Mouse (Mus musculus) forebrain, embryonic 12.5 days (tissue): ENCODE measurements around the gene Nkain4. TPM values are rescaled to one million over a fixed set of nuclear protein-coding genes. Genes with fewer than 3 reads are reported as not detected.
A peak's percentile ranks its signal among the peaks of the same experiment; 100 is the strongest.

Experiments
- ATAC-seq: fragments of 200-750 bp; cut with Nextera tagmentation; 2 replicates; pipeline ENCODE4 v1.8.0; 2017; ENCODE audit warnings: moderate TSS enrichment; ENCODE audit not compliant: low FRiP score
- H3K27ac ChIP-seq: fragments of 300-500 bp; sonication (generic); 2 replicates; pipeline ENCODE4 v1.5.1; 2016; ENCODE audit warnings: mild to moderate bottlenecking
- H3K27me3 ChIP-seq: fragments of 300-500 bp; sonication (generic); 2 replicates; pipeline ENCODE4 v1.6.1; 2016; ENCODE audit warnings: mild to moderate bottlenecking
- H3K36me3 ChIP-seq: fragments of 300-500 bp; sonication (generic); replicated peaks from 2 replicates; pipeline ENCODE4 v1.6.1; 2016; ENCODE audit warnings: mild to moderate bottlenecking
- H3K4me1 ChIP-seq: fragments of 300-500 bp; sonication (generic); 2 replicates; pipeline ENCODE4 v1.6.1; 2016
- H3K4me2 ChIP-seq: fragments of 300-500 bp; sonication (generic); 2 replicates; pipeline ENCODE4 v1.6.1; 2016; ENCODE audit warnings: mild to moderate bottlenecking, moderate library complexity
- H3K4me3 ChIP-seq: fragments of 300-500 bp; sonication (generic); replicated peaks from 2 replicates; pipeline ENCODE4 v1.5.1; 2016; ENCODE audit warnings: mild to moderate bottlenecking
- H3K9ac ChIP-seq: fragments of 300-500 bp; sonication (generic); 2 replicates; pipeline ENCODE4 v1.6.1; 2016; ENCODE audit warnings: mild to moderate bottlenecking
- H3K9me3 ChIP-seq: fragments of 300-500 bp; sonication (generic); 2 replicates; pipeline ENCODE4 v1.6.1; 2016
- WGBS: fragments of 180-500 bp; shearing (Covaris S2); methylation state at CpG from one replicate; pipeline ENCODE4 v1.1.7; 2016; 5-methylcytosine and 5-hydroxymethylcytosine counted together
- polyA plus RNA-seq: library from polyadenylated mRNA; unstranded; fragments of >200 nt; fragmentation: Nextera tagmentation; extraction: Ambion mirVana; gene quantifications from 2 replicates; pipeline ENCODE4 v1.2.1, GENCODE M21; 2016

The Nkain4 gene
- polyA plus RNA-seq, 1 experiment from 2014 or later = 43.5 TPM

GRCm38 (mm10) chr2:180932418-180932817, 22.1 kb downstream of the Nkain4 start:
- ATAC-seq = 0 out of 2 replicates have a peak, but pooled peaks have one; percentile 58
- H3K9ac ChIP-seq = no peak overlapping the region
- peaks cover 10% of the 10 kb centered on the region; the same call in 1 of the 2 replicates for H3K4me1 ChIP-seq
- H3K4me3 ChIP-seq = no peak overlapping the region
- WGBS = 88% methylated on average over 1 of the region's 1 CpGs
- H3K9me3 ChIP-seq = no peaks in the 10 kb centered on the region
- H3K27ac ChIP-seq = no peak overlapping the region
- peaks cover 4% of the 10 kb centered on the region; the same call in 1 of the 2 replicates for H3K36me3 ChIP-seq
- H3K27me3 ChIP-seq = no peaks in the 10 kb centered on the region
- no peak overlapping the region for H3K4me2 ChIP-seq

- H3K4me2 ChIP-seq = no peak within 1 kb of the TSS
- no peak within 1 kb of the TSS for H3K27ac ChIP-seq
- H3K36me3 ChIP-seq = no peaks in the 10 kb centered on the region
- H3K27me3 ChIP-seq = no peaks in the 10 kb centered on the region
- 38% methylated on average over 4 of the region's 4 CpGs for WGBS
- no peaks in the 10 kb centered on the region for H3K9me3 ChIP-seq
- H3K9ac ChIP-seq = no peak within 1 kb of the TSS
- ATAC-seq = no peak
- H3K4me3 ChIP-seq = no peak within 1 kb of the TSS
- peaks cover 10% of the 10 kb centered on the region; the same call in 1 of the 2 replicates for H3K4me1 ChIP-seq
Measured at GRCm38 (mm10) chr2:180928723-180929122, 25.8 kb downstream of the Nkain4 start, which contains the start of gene Birc7. TSS of gene Birc7 (plus strand) at chr2:180929023.

- H3K9me3 ChIP-seq = no peaks in the 10 kb centered on the region
Measured at GRCm38 (mm10) chr2:180925176-180925575, 29.3 kb downstream of the Nkain4 start.

GRCm38 (mm10) chr2:180922739-180923138, 31.8 kb downstream of the Nkain4 start:
- Histone ChIP-seq H3K4me1 (peaks cover 21% of the 10 kb centered on the region), H3K9ac (no peak overlapping the region), H3K27ac (no peak overlapping the region), H3K4me2 (no peak overlapping the region), H3K4me3 (no peak overlapping the region), H3K27me3 (no peaks in the 10 kb centered on the region), H3K36me3 (peaks cover 9% of the 10 kb centered on the region), H3K9me3 (no peaks in the 10 kb centered on the region)
- WGBS = 87% methylated on average over 6 of the region's 6 CpGs
- no peak for ATAC-seq

More at GRCm38 (mm10) chr2:180925176-180925575, 29.3 kb downstream of the Nkain4 start:
- no peaks in the 10 kb centered on the region for H3K27me3 ChIP-seq
- peaks cover 9% of the 10 kb centered on the region; the same call in 1 of the 2 replicates for H3K4me1 ChIP-seq
- no peak overlapping the region for H3K9ac ChIP-seq
- no peak for ATAC-seq
- no peak overlapping the region for H3K27ac ChIP-seq
- WGBS = 5% methylated on average over 4 of the region's 4 CpGs
- no peak overlapping the region for H3K4me3 ChIP-seq
- H3K36me3 ChIP-seq = no peaks in the 10 kb centered on the region
- no peak overlapping the region for H3K4me2 ChIP-seq

GRCm38 (mm10) chr2:180920810-180921400, 33.6 kb downstream of the Nkain4 start, which contains the start of gene Ythdf1:
TSS of gene Ythdf1 (minus strand) at chr2:180920949.
- H3K4me2 ChIP-seq = peak within 1 kb of the TSS; percentile 90
- H3K27me3 ChIP-seq = no peaks in the 10 kb centered on the region
- no peaks in the 10 kb centered on the region for H3K9me3 ChIP-seq
- peaks cover 22% of the 10 kb centered on the region for H3K4me1 ChIP-seq
- peak within 1 kb of the TSS; percentile 82 for H3K4me3 ChIP-seq
- under 1% methylated on average over 44 of the region's 56 CpGs for WGBS
- H3K9ac ChIP-seq = peak within 1 kb of the TSS; percentile 94
- H3K27ac ChIP-seq = peak within 1 kb of the TSS; percentile 63
- H3K36me3 ChIP-seq = peaks cover 26% of the 10 kb centered on the region
- peak; percentile 95 for ATAC-seq

GRCm38 (mm10) chr2:180919913-180920809, 34.3 kb downstream of the Nkain4 start:
- Histone ChIP-seq H3K27ac (peak overlapping the region; percentile 63; the same call in 1 of the 2 replicates), H3K36me3 (peaks cover 33% of the 10 kb centered on the region), H3K9me3 (no peaks in the 10 kb centered on the region), H3K4me1 (peaks cover 22% of the 10 kb centered on the region), H3K4me3 (peak overlapping the region; percentile 82), H3K9ac (peak overlapping the region; percentile 94), H3K4me2 (peak overlapping the region; percentile 90), H3K27me3 (no peaks in the 10 kb centered on the region)
- peak; percentile 77 for ATAC-seq
- 1% methylated on average over 61 of the region's 61 CpGs for WGBS

- Histone ChIP-seq H3K36me3 (peaks cover 73% of the 10 kb centered on the region), H3K9me3 (no peaks in the 10 kb centered on the region)
Measured at GRCm38 (mm10) chr2:180915886-180916433, 38.5 kb downstream of the Nkain4 start.

GRCm38 (mm10) chr2:180910928-180911327, 43.6 kb downstream of the Nkain4 start:
- no peak overlapping the region for H3K4me3 ChIP-seq
- H3K4me1 ChIP-seq = peaks cover 6% of the 10 kb centered on the region
- ATAC-seq = no peak
- no peak overlapping the region for H3K9ac ChIP-seq
- 90% methylated on average over 12 of the region's 12 CpGs for WGBS
- peaks cover 81% of the 10 kb centered on the region for H3K36me3 ChIP-seq
- H3K4me2 ChIP-seq = no peak overlapping the region
- no peak overlapping the region for H3K27ac ChIP-seq
- H3K9me3 ChIP-seq = no peaks in the 10 kb centered on the region
- H3K27me3 ChIP-seq = no peaks in the 10 kb centered on the region

More at GRCm38 (mm10) chr2:180915886-180916433, 38.5 kb downstream of the Nkain4 start:
- H3K27me3 ChIP-seq = no peaks in the 10 kb centered on the region
- H3K9ac ChIP-seq = no peak overlapping the region
- 88% methylated on average over 3 of the region's 3 CpGs for WGBS
- no peak overlapping the region for H3K4me3 ChIP-seq
- peaks cover 17% of the 10 kb centered on the region for H3K4me1 ChIP-seq
- H3K27ac ChIP-seq = no peak overlapping the region
- no peak overlapping the region for H3K4me2 ChIP-seq
- no peak for ATAC-seq

GRCm38 (mm10) chr2:180905556-180906221, 48.8 kb downstream of the Nkain4 start:
- no peak overlapping the region for H3K27ac ChIP-seq
- 0 out of 2 replicates have a peak, but pooled peaks have one; percentile 28 for ATAC-seq
- peaks cover 11% of the 10 kb centered on the region for H3K4me1 ChIP-seq
- no peak overlapping the region for H3K4me3 ChIP-seq
- peaks cover 54% of the 10 kb centered on the region for H3K36me3 ChIP-seq
- no peak overlapping the region for H3K9ac ChIP-seq
- H3K4me2 ChIP-seq = no peak overlapping the region
- WGBS = 81% methylated on average over 5 of the region's 5 CpGs
- H3K27me3 ChIP-seq = no peaks in the 10 kb centered on the region
- no peaks in the 10 kb centered on the region for H3K9me3 ChIP-seq

GRCm38 (mm10) chr2:180904435-180905208, 49.9 kb downstream of the Nkain4 start:
- Histone ChIP-seq H3K27ac (no peak overlapping the region), H3K36me3 (peaks cover 44% of the 10 kb centered on the region), H3K9ac (no peak overlapping the region), H3K9me3 (no peaks in the 10 kb centered on the region), H3K27me3 (no peaks in the 10 kb centered on the region), H3K4me1 (peaks cover 11% of the 10 kb centered on the region), H3K4me3 (no peak overlapping the region), H3K4me2 (no peak overlapping the region)
- WGBS = 94% methylated on average over 18 of the region's 18 CpGs
- ATAC-seq = no peak

- no peak overlapping the region for H3K4me2 ChIP-seq
- peaks cover 27% of the 10 kb centered on the region; the same call in 1 of the 2 replicates for H3K36me3 ChIP-seq
- WGBS = 32% methylated on average over 2 of the region's 2 CpGs
- ATAC-seq = peak; percentile 36; the same call in 1 of the 2 replicates
- H3K9ac ChIP-seq = no peak overlapping the region
- no peaks in the 10 kb centered on the region for H3K9me3 ChIP-seq
- H3K27me3 ChIP-seq = no peaks in the 10 kb centered on the region
- no peak overlapping the region for H3K4me3 ChIP-seq
- H3K27ac ChIP-seq = no peak overlapping the region
- H3K4me1 ChIP-seq = peaks cover 22% of the 10 kb centered on the region
Measured at GRCm38 (mm10) chr2:180902086-180902485, 52.4 kb downstream of the Nkain4 start.
